In genomic region chr7:16395944-16396343, GRCm38 (mm10) we compare ENCODE assay signal across 8 mouse cellular contexts. TPM values are rescaled to one million over a fixed set of nuclear protein-coding genes. Genes with fewer than 3 reads are reported as not detected.
DNase-seq lines count a peak whose midpoint lies in the region; ATAC-seq and TF ChIP-seq lines count a peak whose summit lies in the region.

No protein-coding gene starts in this region.

- WGBS in kidney, postnatal 0 days: 2% methylated on average over 2 of the region's 2 CpGs
- WGBS in kidney, embryonic 15.5 days: 1% methylated on average over 2 of the region's 2 CpGs

- H3K9me3 ChIP-seq in kidney, postnatal 0 days (replicated peaks; ENCODE audit: low read length): no peaks in the 10 kb centered on the region
- no peaks in the 10 kb centered on the region for H3K9me3 ChIP-seq in kidney, embryonic 15.5 days (replicated peaks)

- H3K9ac ChIP-seq in kidney, postnatal 0 days (ENCODE audit: low read depth, low read length): no peak overlapping the region
- no peak overlapping the region for H3K9ac ChIP-seq in kidney, embryonic 15.5 days

- peaks cover 6% of the 10 kb centered on the region; the same call in 1 of the 2 replicates for H3K4me1 ChIP-seq in kidney, postnatal 0 days (replicated peaks; ENCODE audit: insufficient read depth, low read length)
- peaks cover 6% of the 10 kb centered on the region for H3K4me1 ChIP-seq in kidney, embryonic 15.5 days

- no peak overlapping the region for H3K27ac ChIP-seq in kidney, postnatal 0 days
- no peak overlapping the region for H3K27ac ChIP-seq in kidney, embryonic 15.5 days

- peak; percentile 88 for TF ChIP-seq CTCF in kidney, postnatal 0 days (IDR thresholded peaks at IDR 0.05; ENCODE audit: low read depth)

- no peak overlapping the region for H3K4me2 ChIP-seq in kidney, postnatal 0 days (ENCODE audit: low read length)
- no peak overlapping the region for H3K4me2 ChIP-seq in kidney, embryonic 15.5 days

- peak; percentile 79 for DNase-seq in CD4-positive, CD25-positive, alpha-beta regulatory T cell, adult 2 months (ENCODE audit: low read depth, low spot score)
- DNase-seq in kidney, postnatal 0 days (ENCODE audit: low spot score): peak; percentile 87
- peak; percentile 42 for DNase-seq in urinary bladder, postnatal 14 days (ENCODE audit: low spot score)
- DNase-seq in urinary bladder, postnatal 36 days (ENCODE audit: low spot score in 2 of 2): no peak
- DNase-seq in lung, postnatal 10 days: peak; percentile 76
- DNase-seq in frontal cortex, postnatal 10 days (ENCODE audit: low spot score in 2 of 2): no peak

- no peaks in the 10 kb centered on the region for H3K27me3 ChIP-seq in kidney, postnatal 0 days (ENCODE audit: insufficient read depth, low read length)
- H3K27me3 ChIP-seq in kidney, embryonic 15.5 days: no peaks in the 10 kb centered on the region

- no peak for ATAC-seq in CD4-positive, CD25-positive, alpha-beta regulatory T cell, adult 4 months
- no peak for ATAC-seq in kidney, postnatal 0 days (replicated peaks; ENCODE audit: low FRiP score, low read depth)
- no peak for ATAC-seq in kidney, embryonic 15.5 days (replicated peaks; ENCODE audit: low FRiP score)

- no peaks in the 10 kb centered on the region for H3K36me3 ChIP-seq in kidney, postnatal 0 days (ENCODE audit: insufficient read depth, low read length)
- H3K36me3 ChIP-seq in kidney, embryonic 15.5 days: no peaks in the 10 kb centered on the region

- H3K4me3 ChIP-seq in kidney, postnatal 0 days (replicated peaks; ENCODE audit: low read depth, low read length): no peak overlapping the region
- H3K4me3 ChIP-seq in kidney, embryonic 15.5 days (replicated peaks): no peak overlapping the region

RNA-seq across cellular contexts. Expression of gene Zc3h4, which starts 4.8 kb away (rescaled TPM):
- polyA plus RNA-seq in CD4-positive, CD25-positive, alpha-beta regulatory T cell, adult 4 months (2017; shearing (Covaris generic)): 10 to 100 TPM; 13.5 to 18.0 TPM
- polyA plus RNA-seq in kidney, postnatal 0 days (2015; fragmentation: Nextera tagmentation; extraction: Ambion mirVana): 9.6 and 10.4 TPM in 2 replicates
- polyA plus RNA-seq in kidney, embryonic 15.5 days (2015; fragmentation: Nextera tagmentation; extraction: Ambion mirVana): 15.5 and 17.1 TPM in 2 replicates

RNA-seq across cellular contexts. Expression of gene Sae1, which starts 8.3 kb away (rescaled TPM):
- polyA plus RNA-seq in CD4-positive, CD25-positive, alpha-beta regulatory T cell, adult 4 months (2017; shearing (Covaris generic)): 10 to 100 TPM; 69.0 to 85.6 TPM
- 184 and 212 TPM in 2 replicates for polyA plus RNA-seq in kidney, postnatal 0 days (2015; fragmentation: Nextera tagmentation; extraction: Ambion mirVana)
- 327 and 334 TPM in 2 replicates for polyA plus RNA-seq in kidney, embryonic 15.5 days (2015; fragmentation: Nextera tagmentation; extraction: Ambion mirVana)

RNA-seq across cellular contexts. Expression of gene Tmem160, which starts 56.6 kb away (rescaled TPM):
- polyA plus RNA-seq in CD4-positive, CD25-positive, alpha-beta regulatory T cell, adult 4 months (2017; shearing (Covaris generic)): 1 to 10 TPM; 2.5 to 4.9 TPM
- polyA plus RNA-seq in kidney, postnatal 0 days (2015; fragmentation: Nextera tagmentation; extraction: Ambion mirVana): 74.2 and 81.9 TPM in 2 replicates
- 51.0 and 55.9 TPM in 2 replicates for polyA plus RNA-seq in kidney, embryonic 15.5 days (2015; fragmentation: Nextera tagmentation; extraction: Ambion mirVana)

Comparison
In these comparisons a context has a peak if more than half of its experiments do, and no peak if none do; other contexts are left out.
1. DNase-seq: peak in CD4-positive, CD25-positive, alpha-beta regulatory T cell, adult 2 months (single experiment), kidney, postnatal 0 days (single experiment), urinary bladder, postnatal 14 days (single experiment) and lung, postnatal 10 days (single experiment); none in urinary bladder, postnatal 36 days (0 of 2) and frontal cortex, postnatal 10 days (0 of 2).